8 mouse cellular contexts compared by ENCODE assay signal in the genomic region with DNA sequence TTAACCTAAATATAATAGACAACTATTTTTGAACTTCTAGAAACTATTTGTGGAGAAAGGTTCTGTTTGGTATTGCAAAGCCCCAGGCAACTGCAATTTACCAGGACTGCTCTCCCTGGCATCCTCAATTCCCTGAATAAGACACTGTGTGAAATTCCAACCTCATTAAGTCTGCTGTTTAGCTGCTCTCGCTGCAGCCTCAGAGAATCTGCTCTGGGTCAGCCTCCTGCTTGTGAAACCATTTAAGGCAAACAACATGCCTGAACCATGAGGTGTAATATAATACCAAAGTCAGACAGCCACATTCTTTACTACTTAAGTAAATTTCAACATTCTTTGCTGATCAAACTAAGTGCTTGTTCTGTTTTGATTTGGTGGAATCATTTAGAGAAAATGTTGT.
DNase-seq lines count a peak whose midpoint lies in the region; ATAC-seq lines count a peak whose summit lies in the region.
"Had no signal": no experiment of that assay in that cellular context is flagged by ENCODE, and none has a peak within 500 bp of the region (broad histone marks: within the 10 kb centered on the region; RNA-seq: fewer than 3 reads in every experiment).

No protein-coding gene starts in this region.

- DNase-seq in liver, embryonic 11.5 days (ENCODE audit: low spot score): no peak
- peak; percentile 64 for DNase-seq in embryo, embryonic 11 days
- DNase-seq in skeletal muscle tissue, adult 2 months (ENCODE audit: low read depth, low spot score): peak; percentile 50
- DNase-seq in left cerebral cortex, adult 11 months (ENCODE audit: low spot score): no peak
- DNase-seq in natural killer cell, adult 2 months (ENCODE audit: low spot score in 2 of 2): no peak

- no peak overlapping the region for H3K9ac ChIP-seq in liver, embryonic 16.5 days (ENCODE audit: low read depth, low read length)
- no peak overlapping the region for H3K9ac ChIP-seq in liver, embryonic 11.5 days (ENCODE audit: low read depth, low read length)
- no peak overlapping the region for H3K9ac ChIP-seq in heart, embryonic 15.5 days
- H3K9ac ChIP-seq: hindbrain, embryonic 15.5 days had no signal

- peak; percentile 47 for ATAC-seq in liver, embryonic 16.5 days (ENCODE audit: low read depth)
- ATAC-seq in liver, embryonic 11.5 days (replicated peaks; ENCODE audit: low FRiP score): no peak
- 0 out of 2 replicates have a peak, but pooled peaks have one; percentile 58 for ATAC-seq in heart, embryonic 15.5 days (replicated peaks; ENCODE audit: insufficient number of reproducible peaks, insufficient read depth, low FRiP score, low read depth)

- no peaks in the 10 kb centered on the region for H3K4me1 ChIP-seq in liver, embryonic 16.5 days (ENCODE audit: control insufficient read depth, low read depth, low read length)
- H3K4me1 ChIP-seq in liver, embryonic 11.5 days (replicated peaks; ENCODE audit: control insufficient read depth, insufficient read depth, low read length): no peaks in the 10 kb centered on the region
- peaks cover 10% of the 10 kb centered on the region for H3K4me1 ChIP-seq in heart, embryonic 15.5 days (replicated peaks)
- H3K4me1 ChIP-seq: hindbrain, embryonic 15.5 days had no signal

- no peaks in the 10 kb centered on the region for H3K36me3 ChIP-seq in liver, embryonic 16.5 days (ENCODE audit: control insufficient read depth, insufficient read depth)
- H3K36me3 ChIP-seq in liver, embryonic 11.5 days (ENCODE audit: control insufficient read depth, insufficient read depth, low read length): no peaks in the 10 kb centered on the region
- H3K36me3 ChIP-seq in heart, embryonic 15.5 days: no peaks in the 10 kb centered on the region
- H3K36me3 ChIP-seq: hindbrain, embryonic 15.5 days had no signal

- no peak overlapping the region for H3K4me3 ChIP-seq in liver, embryonic 16.5 days (ENCODE audit: low read depth, low read length)
- H3K4me3 ChIP-seq in liver, embryonic 11.5 days (ENCODE audit: low read depth, low read length): no peak overlapping the region
- H3K4me3 ChIP-seq in heart, embryonic 15.5 days: no peak overlapping the region
- H3K4me3 ChIP-seq: hindbrain, embryonic 15.5 days had no signal

- H3K4me2 ChIP-seq in liver, embryonic 16.5 days (ENCODE audit: low read depth, low read length): no peak overlapping the region
- H3K4me2 ChIP-seq in liver, embryonic 11.5 days: no peak overlapping the region
- no peak overlapping the region for H3K4me2 ChIP-seq in heart, embryonic 15.5 days
- H3K4me2 ChIP-seq: hindbrain, embryonic 15.5 days had no signal

- no peak overlapping the region for H3K27ac ChIP-seq in liver, embryonic 16.5 days (ENCODE audit: low read length)
- H3K27ac ChIP-seq in liver, embryonic 11.5 days (ENCODE audit: low read depth, low read length): no peak overlapping the region
- H3K27ac ChIP-seq in heart, embryonic 15.5 days: peak overlapping the region; percentile 70
- H3K27ac ChIP-seq: hindbrain, embryonic 15.5 days had no signal

- H3K9me3 ChIP-seq in liver, embryonic 16.5 days (replicated peaks; ENCODE audit: control insufficient read depth, low read length): no peaks in the 10 kb centered on the region
- no peaks in the 10 kb centered on the region for H3K9me3 ChIP-seq in liver, embryonic 11.5 days (ENCODE audit: control insufficient read depth, low read length)
- no peaks in the 10 kb centered on the region for H3K9me3 ChIP-seq in heart, embryonic 15.5 days (replicated peaks)
- H3K9me3 ChIP-seq: hindbrain, embryonic 15.5 days had no signal

- no peaks in the 10 kb centered on the region for H3K27me3 ChIP-seq in liver, embryonic 16.5 days (ENCODE audit: control insufficient read depth, insufficient read depth, low read depth, low read length)
- no peaks in the 10 kb centered on the region for H3K27me3 ChIP-seq in liver, embryonic 11.5 days (replicated peaks; ENCODE audit: control insufficient read depth, insufficient read depth, low read length)
- H3K27me3 ChIP-seq in heart, embryonic 15.5 days: no peaks in the 10 kb centered on the region
- H3K27me3 ChIP-seq: hindbrain, embryonic 15.5 days had no signal

- WGBS in liver, embryonic 16.5 days (ENCODE audit: insufficient replicate concordance): 41% methylated on average over 1 of the region's 1 CpGs
- WGBS in liver, embryonic 11.5 days: 29% methylated on average over 1 of the region's 1 CpGs
- WGBS in heart, embryonic 15.5 days: 15% methylated on average over 1 of the region's 1 CpGs

Comparison
In these comparisons a context has a peak if more than half of its experiments do, and no peak if none do; other contexts are left out.
1. DNase-seq: peak in embryo, embryonic 11 days (single experiment) and skeletal muscle tissue, adult 2 months (single experiment); none in liver, embryonic 11.5 days (single experiment), left cerebral cortex, adult 11 months (single experiment) and natural killer cell, adult 2 months (0 of 2).